Mouse (Mus musculus) cerebellum, postnatal 25 days (tissue): ENCODE results near the gene Ccl1.

Experiments used
- DNase-seq, 2 experiments: peaks; one replicate each; pipeline ENCODE4 v3.0.0; 2021; ENCODE audit warnings: mixed read lengths in 2 of 2

The Ccl1 gene

GRCm38 (mm10) chr11:82203706-82204105, 101.8 kb downstream of the Ccl1 start:
- DNase-seq = no peak

GRCm38 (mm10) chr11:82197774-82198173, 107.7 kb downstream of the Ccl1 start:
- no peak for DNase-seq

- no peak for DNase-seq
Measured at GRCm38 (mm10) chr11:82194980-82195379, 110.5 kb downstream of the Ccl1 start.

- DNase-seq = peak in 1 of 2 experiments; percentile 9
Measured at GRCm38 (mm10) chr11:82193826-82194225, 111.7 kb downstream of the Ccl1 start.

GRCm38 (mm10) chr11:82189782-82190563, 115.5 kb downstream of the Ccl1 start:
- no peak for DNase-seq

GRCm38 (mm10) chr11:82185684-82186083, 119.8 kb downstream of the Ccl1 start:
- DNase-seq = no peak

- DNase-seq = no peak
Measured at GRCm38 (mm10) chr11:82183281-82183935, 122.1 kb downstream of the Ccl1 start.

GRCm38 (mm10) chr11:82182401-82182800, 123.1 kb downstream of the Ccl1 start:
- DNase-seq = no peak

GRCm38 (mm10) chr11:82181331-82181730, 124.2 kb downstream of the Ccl1 start:
- peak; percentile 8 to 9 for DNase-seq

GRCm38 (mm10) chr11:82178161-82178560, 127.3 kb downstream of the Ccl1 start:
- DNase-seq = no peak

- DNase-seq = peak in 1 of 2 experiments; percentile 42
Measured at GRCm38 (mm10) chr11:82177711-82178110, 127.8 kb downstream of the Ccl1 start.

GRCm38 (mm10) chr11:82174794-82175193, 130.7 kb downstream of the Ccl1 start:
- peak; percentile 17 to 55 for DNase-seq

GRCm38 (mm10) chr11:82173491-82173890, 132.0 kb downstream of the Ccl1 start:
- no peak for DNase-seq

- no peak for DNase-seq
Measured at GRCm38 (mm10) chr11:82171316-82172071, 134.0 kb downstream of the Ccl1 start.

GRCm38 (mm10) chr11:82169456-82169855, 136.0 kb downstream of the Ccl1 start:
- DNase-seq = no peak

GRCm38 (mm10) chr11:82168308-82168707, 137.2 kb downstream of the Ccl1 start:
- DNase-seq = no peak

GRCm38 (mm10) chr11:82163285-82163684, 142.2 kb downstream of the Ccl1 start:
- no peak for DNase-seq

- DNase-seq = no peak
Measured at GRCm38 (mm10) chr11:82159126-82159525, 146.4 kb downstream of the Ccl1 start.

- DNase-seq = no peak
Measured at GRCm38 (mm10) chr11:82139492-82140094, 165.9 kb downstream of the Ccl1 start.

- no peak for DNase-seq
Measured at GRCm38 (mm10) chr11:82136196-82136595, 169.3 kb downstream of the Ccl1 start.

- DNase-seq = no peak
Measured at GRCm38 (mm10) chr11:82132977-82133376, 172.5 kb downstream of the Ccl1 start.
